Mouse (Mus musculus) lung, adult 2 months (tissue): ENCODE measurements around the gene Gabrb1. TPM values are rescaled to one million over a fixed set of nuclear protein-coding genes. Genes with fewer than 3 reads are reported as not detected.

Source experiments
- DNase-seq: peaks from one replicate; pipeline ENCODE4 v3.0.0; 2022
- H3K4me1 ChIP-seq: fragments of 200-500 bp; 2 replicates; pipeline ENCODE4 v1.6.1; 2011; ENCODE audit warnings: low read length; ENCODE audit not compliant: control insufficient read depth, insufficient read depth
- H3K4me3 ChIP-seq: fragments of 200-500 bp; replicated peaks from 2 replicates; pipeline ENCODE3; 2011; ENCODE audit warnings: low read depth, mild to moderate bottlenecking, control low read depth, low read length; ENCODE audit errors: extremely low read depth
- CTCF ChIP-seq: fragments of 200-500 bp; IDR thresholded peaks from 2 replicates; pipeline ENCODE4 v1.5.1; 2011; ENCODE audit warnings: mild to moderate bottlenecking, low read length, control low read depth; ENCODE audit not compliant: insufficient read depth
- POLR2A ChIP-seq: fragments of 200-500 bp; IDR thresholded peaks from 2 replicates; pipeline ENCODE4 v1.6.1; 2011; ENCODE audit warnings: low read depth, mild to moderate bottlenecking, control low read depth, low read length, borderline replicate concordance; ENCODE audit errors: extremely low read depth
- WGBS: fragments of 180-500 bp; shearing (Covaris S2); methylation state at CpG from one replicate; pipeline ENCODE4 v1.1.7; 2018; 5-methylcytosine and 5-hydroxymethylcytosine counted together
- polyA plus RNA-seq: library from polyadenylated mRNA; depleted of rRNA; stranded (reverse); fragments of >200 nt; gene quantifications from 2 replicates; pipeline ENCODE4 v1.2.3, GENCODE M21; 2012

Gene Gabrb1
- polyA plus RNA-seq, 1 experiment, result not detected

- Histone ChIP-seq H3K4me3 (no peak overlapping the region), H3K4me1 (no peaks in the 10 kb centered on the region)
- DNase-seq, result no peak
- TF ChIP-seq CTCF (no peak), POLR2A (no peak)
- 68% methylated on average over 2 of the region's 2 CpGs for WGBS
These were observed 272.1 kb downstream of the Gabrb1 start for GRCm38 (mm10) chr5:71930036-71930435.

- H3K4me1 ChIP-seq, result no peaks in the 10 kb centered on the region
- H3K4me3 ChIP-seq, result no peak overlapping the region
- WGBS, result 91% methylated on average over 1 of the region's 1 CpGs
- DNase-seq, result no peak
- TF ChIP-seq POLR2A, result no peak
- TF ChIP-seq CTCF, result no peak
These were observed 293.5 kb downstream of the Gabrb1 start for GRCm38 (mm10) chr5:71951398-71951797.

- TF ChIP-seq POLR2A (no peak), CTCF (no peak)
- H3K4me3 ChIP-seq, result no peak overlapping the region
- no peaks in the 10 kb centered on the region for H3K4me1 ChIP-seq
- no peak for DNase-seq
- WGBS, result 62% methylated on average over 5 of the region's 5 CpGs
These were observed 297.3 kb downstream of the Gabrb1 start for GRCm38 (mm10) chr5:71955070-71955685.

- Histone ChIP-seq H3K4me1 (no peaks in the 10 kb centered on the region), H3K4me3 (no peak overlapping the region)
- no peak for DNase-seq
- TF ChIP-seq POLR2A (no peak), CTCF (no peak)
- WGBS, result 79% methylated on average over 4 of the region's 4 CpGs
These were observed 307.0 kb downstream of the Gabrb1 start for GRCm38 (mm10) chr5:71964876-71965432.

GRCm38 (mm10) chr5:71965529-71965928 is 307.6 kb downstream of the Gabrb1 start:
- H3K4me3 ChIP-seq, result no peak overlapping the region
- H3K4me1 ChIP-seq, result no peaks in the 10 kb centered on the region
- DNase-seq, result no peak
- TF ChIP-seq CTCF, result no peak
- TF ChIP-seq POLR2A, result no peak
- WGBS, result 60% methylated on average over 2 of the region's 2 CpGs

- WGBS, result 72% methylated on average over 8 of the region's 8 CpGs
- Histone ChIP-seq H3K4me3 (no peak overlapping the region), H3K4me1 (no peaks in the 10 kb centered on the region)
- no peak for DNase-seq
- TF ChIP-seq POLR2A, result no peak
These were observed 312.4 kb downstream of the Gabrb1 start for GRCm38 (mm10) chr5:71970140-71970800.

GRCm38 (mm10) chr5:71972831-71973230 is 314.9 kb downstream of the Gabrb1 start:
- 72% methylated on average over 5 of the region's 5 CpGs for WGBS
- DNase-seq, result no peak
- Histone ChIP-seq H3K4me1 (no peaks in the 10 kb centered on the region), H3K4me3 (no peak overlapping the region)
- TF ChIP-seq CTCF (no peak), POLR2A (no peak)

GRCm38 (mm10) chr5:71976133-71976532 is 318.2 kb downstream of the Gabrb1 start:
- H3K4me1 ChIP-seq, result no peaks in the 10 kb centered on the region
- DNase-seq, result no peak
- WGBS, result 79% methylated on average over 4 of the region's 4 CpGs
- TF ChIP-seq POLR2A, result no peak
- no peak for TF ChIP-seq CTCF
- H3K4me3 ChIP-seq, result no peak overlapping the region

GRCm38 (mm10) chr5:71976571-71977061 is 318.7 kb downstream of the Gabrb1 start:
- WGBS, result 53% methylated on average over 5 of the region's 5 CpGs
- no peaks in the 10 kb centered on the region for H3K4me1 ChIP-seq
- TF ChIP-seq CTCF, result no peak
- no peak for TF ChIP-seq POLR2A
- no peak overlapping the region for H3K4me3 ChIP-seq
- DNase-seq, result no peak

- no peak overlapping the region for H3K4me3 ChIP-seq
- TF ChIP-seq POLR2A (no peak), CTCF (no peak)
- DNase-seq, result no peak
- no peaks in the 10 kb centered on the region for H3K4me1 ChIP-seq
- 68% methylated on average over 1 of the region's 1 CpGs for WGBS
These were observed 328.6 kb downstream of the Gabrb1 start for GRCm38 (mm10) chr5:71986561-71986960.
